Mouse (Mus musculus) embryonic facial prominence, embryonic 12.5 days (tissue): Measurements from ENCODE around the gene Patj. TPM values are rescaled to one million over a fixed set of nuclear protein-coding genes. Genes with fewer than 3 reads are reported as not detected.
A peak's percentile ranks its signal among the peaks of the same experiment; 100 is the strongest.

Experiments
- ATAC-seq: fragments of 200-750 bp; cut with Nextera tagmentation; 2 replicates; pipeline ENCODE4 v1.8.0; 2017; ENCODE audit not compliant: insufficient number of reproducible peaks, insufficient read depth, low FRiP score, low TSS enrichment
- H3K27ac ChIP-seq: fragments of 300-500 bp; sonication (generic); 2 replicates; pipeline ENCODE4 v1.5.1; 2016; ENCODE audit warnings: mild to moderate bottlenecking
- H3K27me3 ChIP-seq: fragments of 300-500 bp; sonication (generic); 2 replicates; pipeline ENCODE4 v1.6.1; 2016; ENCODE audit warnings: mild to moderate bottlenecking, moderate library complexity
- H3K36me3 ChIP-seq: fragments of 300-500 bp; sonication (generic); 2 replicates; pipeline ENCODE4 v1.6.1; 2016; ENCODE audit warnings: mild to moderate bottlenecking
- H3K4me1 ChIP-seq: fragments of 300-500 bp; sonication (generic); 2 replicates; pipeline ENCODE4 v1.6.1; 2016
- H3K4me2 ChIP-seq: fragments of 300-500 bp; sonication (generic); replicated peaks from 2 replicates; pipeline ENCODE4 v1.6.1; 2016; ENCODE audit warnings: mild to moderate bottlenecking, moderate library complexity
- H3K4me3 ChIP-seq: fragments of 300-500 bp; sonication (generic); 2 replicates; pipeline ENCODE4 v1.5.1; 2016; ENCODE audit warnings: mild to moderate bottlenecking
- H3K9ac ChIP-seq: fragments of 300-500 bp; sonication (generic); 2 replicates; pipeline ENCODE4 v1.6.1; 2016; ENCODE audit warnings: mild to moderate bottlenecking, moderate library complexity
- H3K9me3 ChIP-seq: fragments of 300-500 bp; sonication (generic); 2 replicates; pipeline ENCODE4 v1.6.1; 2016; ENCODE audit warnings: mild to moderate bottlenecking, moderate library complexity
- WGBS: fragments of 180-500 bp; shearing (Covaris S2); methylation state at CpG from one replicate; pipeline ENCODE4 v1.1.7; 2016; 5-methylcytosine and 5-hydroxymethylcytosine counted together
- polyA plus RNA-seq: library from polyadenylated mRNA; unstranded; fragments of >200 nt; fragmentation: Nextera tagmentation; extraction: Ambion mirVana; gene quantifications from 2 replicates; pipeline ENCODE4 v1.2.1, GENCODE M21; 2016

Gene Patj
- polyA plus RNA-seq, result 15.8 and 20.8 TPM in 2 replicates

DNA sequence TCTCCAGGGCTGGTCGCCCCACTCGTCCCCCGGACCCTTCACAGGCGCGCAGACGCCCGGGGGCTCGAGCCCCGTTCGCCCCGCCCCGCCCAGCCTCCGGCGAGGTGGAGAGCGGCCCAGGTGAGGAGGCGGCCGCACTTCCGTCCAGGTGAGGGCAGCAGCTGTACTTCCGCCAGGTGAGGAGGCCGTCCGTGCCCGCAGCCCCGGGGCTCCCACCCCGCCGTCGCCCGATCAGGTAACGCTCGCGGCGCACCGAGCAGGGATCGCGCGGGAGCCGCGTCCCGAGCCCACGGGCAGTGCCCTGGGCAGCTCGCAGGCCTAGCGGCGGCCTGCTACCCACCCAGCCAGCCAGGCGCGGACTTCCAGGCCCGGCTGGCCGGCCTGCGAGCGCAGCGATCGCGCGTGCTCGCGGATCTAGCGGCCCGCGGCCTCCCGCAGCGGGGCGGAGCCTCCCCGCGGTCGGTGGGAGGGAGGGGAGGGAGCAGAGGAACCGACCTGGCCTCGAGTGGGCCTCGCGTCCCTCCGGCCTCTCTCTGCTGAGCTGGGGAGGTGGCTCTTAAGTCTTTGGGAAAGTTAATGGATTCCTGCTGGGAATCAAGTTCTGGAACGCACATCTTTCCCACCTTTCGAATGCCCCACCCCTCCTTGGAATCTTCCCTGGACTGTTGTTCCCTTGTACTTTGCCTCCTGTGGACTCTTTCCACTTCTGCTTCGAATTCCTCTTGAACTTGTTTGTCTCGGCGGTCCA lies at the start of gene Patj:
Gene Patj (plus strand): TSS at position 96 of the 748 bp plus-strand sequence.
- under 1% methylated on average over 70 of the region's 73 CpGs for WGBS
- no peaks in the 10 kb centered on the region for H3K4me1 ChIP-seq
- H3K4me2 ChIP-seq, result peak within 1 kb of the TSS; percentile 79
- H3K9ac ChIP-seq, result peak within 1 kb of the TSS; percentile 98
- H3K36me3 ChIP-seq, result no peaks in the 10 kb centered on the region
- no peaks in the 10 kb centered on the region for H3K9me3 ChIP-seq
- peak within 1 kb of the TSS; percentile 90 for H3K27ac ChIP-seq
- ATAC-seq, result peak; percentile 83
- peak within 1 kb of the TSS; percentile 80 for H3K4me3 ChIP-seq
- H3K27me3 ChIP-seq, result no peaks in the 10 kb centered on the region

DNA sequence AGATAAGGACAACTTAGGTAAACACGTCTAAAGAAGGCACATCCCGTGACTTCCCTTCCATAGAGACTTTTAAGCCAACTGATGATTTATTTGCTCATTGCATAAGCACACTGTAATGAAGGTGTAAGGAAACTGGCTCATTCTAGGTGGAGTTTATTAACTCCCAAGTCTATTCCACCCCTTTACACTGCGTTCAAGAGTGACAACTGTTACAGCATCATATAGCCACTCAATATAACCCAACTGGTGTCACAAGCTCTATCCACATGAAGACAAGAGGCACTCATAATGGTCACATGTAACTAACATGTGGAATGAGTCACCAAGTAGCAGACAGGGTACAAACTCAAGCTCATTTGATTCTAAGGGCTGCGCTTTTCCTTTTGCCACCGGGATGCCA lies 47.0 kb upstream of the Patj start:
- no peaks in the 10 kb centered on the region for H3K36me3 ChIP-seq
- no peak for ATAC-seq
- H3K4me1 ChIP-seq, result no peaks in the 10 kb centered on the region
- H3K4me2 ChIP-seq, result no peak overlapping the region
- WGBS, result 79% methylated on average over 5 of the region's 5 CpGs
- no peak overlapping the region for H3K4me3 ChIP-seq
- H3K9ac ChIP-seq, result no peak overlapping the region
- H3K27ac ChIP-seq, result no peak overlapping the region
- no peaks in the 10 kb centered on the region for H3K27me3 ChIP-seq
- H3K9me3 ChIP-seq, result no peaks in the 10 kb centered on the region

DNA sequence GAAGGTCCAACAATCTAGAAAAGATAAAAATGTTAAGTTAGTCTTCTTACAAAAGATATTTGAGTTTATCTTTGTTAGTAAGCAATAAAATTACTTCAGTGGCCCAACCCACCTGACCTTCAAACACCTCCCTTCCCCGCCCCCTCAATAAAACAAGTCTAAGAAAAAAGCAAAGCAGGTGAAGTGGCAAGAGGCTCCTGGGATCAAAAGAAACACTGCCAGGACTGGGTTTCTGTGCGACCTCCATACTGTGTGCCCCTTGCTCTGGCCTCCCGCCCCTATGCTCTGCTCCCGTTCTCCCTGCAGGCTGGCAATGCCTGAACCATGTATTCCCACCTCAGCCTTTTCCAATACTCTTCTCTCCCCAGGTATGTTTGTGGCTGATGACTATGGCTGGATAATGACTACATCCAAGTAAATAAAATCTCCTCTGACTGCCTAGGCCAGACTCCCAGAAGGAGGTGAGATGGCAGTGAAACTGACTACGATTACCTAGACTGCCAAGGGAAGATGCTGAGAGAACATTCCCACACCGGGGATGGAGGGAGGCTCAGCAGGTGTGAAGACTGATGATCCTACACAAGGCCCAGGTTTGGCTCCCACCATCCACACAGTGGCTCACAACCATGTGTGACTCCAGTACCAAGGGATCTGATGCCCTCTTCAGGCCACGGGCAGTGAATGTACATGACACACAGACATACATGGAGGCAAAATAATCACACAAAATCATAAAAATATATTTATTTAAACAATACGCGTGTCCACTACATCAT lies 37.4 kb upstream of the Patj start:
- WGBS, result 92% methylated on average over 9 of the region's 9 CpGs
- Histone ChIP-seq H3K27me3 (no peaks in the 10 kb centered on the region), H3K4me2 (no peak overlapping the region), H3K9me3 (no peaks in the 10 kb centered on the region), H3K36me3 (peaks cover 39% of the 10 kb centered on the region), H3K4me1 (no peaks in the 10 kb centered on the region), H3K4me3 (no peak overlapping the region), H3K27ac (no peak overlapping the region), H3K9ac (no peak overlapping the region)
- ATAC-seq, result no peak

DNA sequence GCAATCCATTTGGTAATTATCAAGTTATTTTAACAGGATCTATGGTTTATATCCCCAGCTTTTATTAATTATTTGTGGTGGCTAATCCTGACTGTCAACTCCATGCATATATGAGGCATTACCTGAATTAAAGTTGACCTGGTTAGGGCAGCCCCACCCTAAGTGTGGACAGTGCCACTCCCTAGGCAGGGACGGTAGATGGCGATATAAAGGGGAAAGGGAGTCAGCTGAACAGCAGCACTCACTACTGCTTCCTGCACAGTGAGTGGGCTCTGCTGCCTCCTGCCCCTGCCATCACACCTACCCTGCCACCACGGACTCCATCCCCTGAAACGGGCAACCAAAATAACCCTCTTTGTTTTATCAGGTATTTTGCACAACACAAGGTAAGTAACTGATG lies 20.2 kb upstream of the Patj start:
- H3K27ac ChIP-seq, result no peak overlapping the region
- H3K4me1 ChIP-seq, result no peaks in the 10 kb centered on the region
- no peak overlapping the region for H3K4me2 ChIP-seq
- no peak overlapping the region for H3K9ac ChIP-seq
- peaks cover 15% of the 10 kb centered on the region; the same call in 1 of the 2 replicates for H3K36me3 ChIP-seq
- no peaks in the 10 kb centered on the region for H3K27me3 ChIP-seq
- ATAC-seq, result 0 out of 2 replicates have a peak, but pooled peaks have one; percentile 47
- WGBS, result 59% methylated on average over 4 of the region's 4 CpGs
- no peaks in the 10 kb centered on the region for H3K9me3 ChIP-seq
- H3K4me3 ChIP-seq, result no peak overlapping the region

DNA sequence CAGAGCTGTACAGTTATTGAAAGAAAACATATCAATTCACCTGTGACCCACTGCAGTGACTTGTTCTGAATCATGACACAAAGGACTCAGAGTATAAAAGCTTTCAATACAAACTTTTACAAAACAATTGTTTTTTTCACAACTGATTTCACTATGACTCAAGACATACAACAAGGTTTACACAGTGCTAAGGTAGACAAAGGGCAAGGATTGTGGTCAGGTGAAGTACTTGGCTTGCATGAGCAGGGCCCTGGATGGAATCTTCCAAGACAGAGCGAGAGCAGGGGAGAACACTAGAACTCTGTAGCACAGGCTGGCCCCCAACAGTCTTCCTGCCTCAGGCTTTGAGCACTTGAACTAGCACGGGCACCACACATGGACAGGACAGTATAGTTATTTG lies 18.6 kb upstream of the Patj start:
- Histone ChIP-seq H3K4me1 (no peaks in the 10 kb centered on the region; the same call in 1 of the 2 replicates), H3K27ac (no peak overlapping the region), H3K9me3 (no peaks in the 10 kb centered on the region), H3K4me3 (no peak overlapping the region), H3K27me3 (no peaks in the 10 kb centered on the region), H3K9ac (no peak overlapping the region), H3K36me3 (peaks cover 15% of the 10 kb centered on the region; the same call in 1 of the 2 replicates), H3K4me2 (no peak overlapping the region)
- no peak for ATAC-seq
- WGBS, result 97% methylated on average over 2 of the region's 2 CpGs

DNA sequence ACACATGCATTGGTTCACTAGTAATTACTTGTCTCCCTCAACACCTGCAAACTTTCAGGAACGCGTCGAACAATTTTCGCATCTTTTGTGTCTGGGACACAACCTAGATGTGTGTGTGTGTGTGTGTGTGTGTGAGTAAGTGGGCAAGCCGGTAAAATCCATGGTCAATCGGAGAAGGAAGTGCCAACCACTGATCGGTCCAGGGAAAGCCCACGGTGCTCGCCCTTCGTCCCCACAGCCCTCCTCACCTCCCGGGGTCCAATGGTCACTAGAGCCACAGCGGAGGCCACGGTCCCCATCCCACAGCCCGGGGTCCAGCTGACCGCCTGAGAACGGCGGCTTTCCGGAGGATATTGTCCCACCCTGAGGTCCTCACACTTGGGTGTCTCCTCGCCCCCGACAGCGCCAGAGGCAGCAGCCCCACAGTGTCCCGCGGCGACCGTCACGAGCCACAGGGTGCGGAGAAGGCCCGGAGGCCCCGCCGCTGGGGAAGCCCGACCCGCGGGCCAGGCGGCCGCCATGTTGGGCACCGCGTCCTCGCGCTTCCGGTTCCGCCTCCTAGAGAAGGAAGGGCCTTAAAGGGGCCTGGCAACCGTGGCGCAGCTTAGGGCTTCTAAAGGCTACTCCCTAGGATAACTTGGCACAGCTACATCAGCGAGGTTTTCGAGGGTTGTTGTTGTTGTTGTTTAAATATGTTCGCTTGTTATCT lies 12.7 kb upstream of the Patj start, which contains the start of gene Tm2d1:
Gene Tm2d1 (minus strand): TSS at position 591 of the 709 bp plus-strand sequence.
- Histone ChIP-seq H3K4me2 (peak within 1 kb of the TSS; percentile 53), H3K4me1 (peaks cover 3% of the 10 kb centered on the region; the same call in 1 of the 2 replicates), H3K27ac (peak within 1 kb of the TSS; percentile 76; the same call in 1 of the 2 replicates), H3K9ac (peak within 1 kb of the TSS; percentile 97), H3K27me3 (no peaks in the 10 kb centered on the region), H3K9me3 (no peaks in the 10 kb centered on the region), H3K36me3 (0 out of 2 replicates have a peak, but pooled peaks cover 3% of the 10 kb centered on the region), H3K4me3 (peak within 1 kb of the TSS; percentile 86)
- WGBS, result under 1% methylated on average over 46 of the region's 46 CpGs
- peak; percentile 91 for ATAC-seq

DNA sequence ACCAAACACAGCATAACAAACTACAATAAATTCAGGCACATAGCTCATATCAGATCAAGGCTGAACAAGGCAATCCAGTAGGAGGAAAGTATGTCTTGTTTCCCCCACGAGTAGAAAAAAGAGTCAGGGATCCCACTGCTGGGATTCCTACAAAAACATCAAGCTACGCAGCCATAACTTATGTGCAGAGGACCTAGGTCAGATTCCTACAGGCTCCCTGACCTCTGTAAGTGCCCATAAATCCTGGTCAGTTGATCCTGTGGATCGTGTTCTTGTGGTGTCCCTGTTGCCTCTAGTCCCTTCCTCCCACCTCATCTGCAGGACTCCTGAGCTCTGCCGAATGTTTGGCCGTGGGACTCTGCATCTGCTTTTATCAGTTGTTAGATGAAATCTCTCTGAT lies 10.5 kb upstream of the Patj start:
- H3K27me3 ChIP-seq, result no peaks in the 10 kb centered on the region
- 70% methylated on average over 5 of the region's 5 CpGs for WGBS
- ATAC-seq, result no peak
- no peaks in the 10 kb centered on the region for H3K9me3 ChIP-seq
- no peaks in the 10 kb centered on the region for H3K36me3 ChIP-seq
- no peak overlapping the region for H3K27ac ChIP-seq
- no peak overlapping the region for H3K9ac ChIP-seq
- H3K4me2 ChIP-seq, result no peak overlapping the region
- H3K4me1 ChIP-seq, result peaks cover 3% of the 10 kb centered on the region; the same call in 1 of the 2 replicates
- no peak overlapping the region for H3K4me3 ChIP-seq

DNA sequence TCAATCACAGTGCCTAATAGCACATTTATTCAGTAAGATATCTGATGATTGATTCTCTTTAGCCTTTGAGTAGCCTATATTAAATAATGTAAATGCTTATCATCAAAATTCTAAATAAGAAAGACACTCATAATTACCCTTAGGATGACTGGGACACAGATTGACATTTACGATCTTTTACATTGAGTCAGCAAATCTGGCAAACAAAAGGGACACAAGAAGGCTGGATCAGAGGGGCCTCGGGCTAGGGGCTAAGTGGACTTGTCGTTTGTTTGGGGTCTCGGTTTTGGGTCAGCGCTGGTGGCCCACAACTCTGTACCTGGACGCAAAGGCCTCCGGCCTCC lies 267 bp upstream of the Patj start:
- H3K4me3 ChIP-seq, result peak overlapping the region; percentile 80
- no peak for ATAC-seq
- H3K9me3 ChIP-seq, result no peaks in the 10 kb centered on the region
- H3K4me1 ChIP-seq, result no peaks in the 10 kb centered on the region
- H3K4me2 ChIP-seq, result peak overlapping the region; percentile 79
- H3K27me3 ChIP-seq, result no peaks in the 10 kb centered on the region
- no peaks in the 10 kb centered on the region for H3K36me3 ChIP-seq
- peak overlapping the region; percentile 90 for H3K27ac ChIP-seq
- 5% methylated on average over 7 of the region's 7 CpGs for WGBS
- H3K9ac ChIP-seq, result peak overlapping the region; percentile 98

DNA sequence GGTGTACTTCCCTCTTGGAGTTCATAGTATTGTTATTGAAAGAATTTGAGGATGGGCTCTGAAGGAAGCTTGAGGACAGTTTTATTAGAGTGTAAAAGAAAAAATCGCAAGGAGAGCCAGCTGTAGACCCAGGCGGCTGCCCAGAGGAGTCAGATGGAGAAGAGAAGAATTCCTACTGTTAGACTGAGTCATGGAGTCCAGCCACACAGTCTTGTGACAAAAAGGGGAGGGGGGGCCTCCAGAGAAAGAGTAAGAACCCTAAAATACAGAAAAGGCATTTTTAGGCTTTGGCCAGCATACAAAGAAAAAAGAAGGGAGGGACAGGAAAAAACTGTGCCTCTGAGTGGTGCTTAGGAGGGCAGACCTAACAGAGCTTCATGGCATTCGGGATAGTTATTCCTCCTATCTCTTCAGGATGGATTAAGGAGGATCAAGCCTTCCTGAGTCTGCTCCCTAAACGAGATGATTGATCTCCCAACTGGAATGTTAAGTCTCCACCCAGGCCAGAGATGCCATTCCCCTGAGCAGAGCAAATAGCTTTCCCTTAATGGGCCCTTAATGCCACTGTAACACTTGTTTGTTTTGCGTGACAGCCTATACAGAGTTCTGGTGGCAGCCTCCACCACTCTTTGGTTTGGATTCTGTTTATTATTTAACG lies 5.5 kb downstream of the Patj start:
- Histone ChIP-seq H3K4me3 (no peak overlapping the region), H3K27me3 (no peaks in the 10 kb centered on the region), H3K9me3 (no peaks in the 10 kb centered on the region), H3K9ac (no peak overlapping the region), H3K36me3 (no peaks in the 10 kb centered on the region), H3K4me1 (no peaks in the 10 kb centered on the region), H3K4me2 (no peak overlapping the region), H3K27ac (0 out of 2 replicates have a peak overlapping the region, but pooled peaks have one; percentile 12)
- no peak for ATAC-seq
- 42% methylated on average over 6 of the region's 6 CpGs for WGBS

DNA sequence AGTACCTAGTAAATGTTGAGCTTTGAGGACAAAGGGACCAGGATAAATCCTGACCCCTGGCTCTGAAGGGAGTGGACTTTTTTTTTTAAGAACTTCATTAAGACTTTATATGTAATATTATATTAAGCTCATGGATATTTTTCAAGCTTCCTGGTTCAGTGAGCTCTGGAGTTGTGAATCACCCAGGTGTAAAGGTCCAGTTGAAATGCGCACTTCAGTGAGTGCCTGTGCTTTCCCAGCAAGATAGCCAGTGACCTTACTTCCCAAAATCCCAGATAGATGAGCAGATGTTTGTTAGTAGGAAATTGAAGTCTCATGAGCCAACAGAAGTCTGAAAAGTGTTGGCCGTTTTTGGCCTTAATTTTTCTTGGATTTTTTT lies 6.0 kb downstream of the Patj start:
- 67% methylated on average over 2 of the region's 2 CpGs for WGBS
- Histone ChIP-seq H3K9me3 (no peaks in the 10 kb centered on the region), H3K36me3 (no peaks in the 10 kb centered on the region), H3K27ac (no peak overlapping the region), H3K4me1 (no peaks in the 10 kb centered on the region), H3K4me2 (no peak overlapping the region), H3K9ac (no peak overlapping the region), H3K27me3 (no peaks in the 10 kb centered on the region), H3K4me3 (no peak overlapping the region)
- no peak for ATAC-seq

DNA sequence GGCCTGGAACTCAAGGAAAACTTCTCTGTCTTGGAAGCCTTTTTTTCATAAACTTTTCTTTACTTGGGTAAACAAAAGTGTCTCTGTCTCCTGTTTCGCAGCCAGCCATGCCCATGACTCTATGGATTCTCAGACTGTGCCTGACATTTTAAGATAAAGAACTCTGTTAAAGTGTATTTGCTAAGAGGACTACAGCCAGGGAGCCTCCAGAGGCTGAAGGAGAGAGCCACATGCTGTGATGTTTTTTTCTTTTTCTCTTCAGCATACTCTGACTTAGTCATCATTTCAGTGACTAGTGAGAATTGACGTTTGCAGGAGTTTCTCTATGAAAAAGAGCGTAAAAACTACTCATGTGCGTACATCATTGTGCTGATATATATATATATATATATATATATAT lies 7.9 kb downstream of the Patj start:
- WGBS, result 80% methylated on average over 4 of the region's 4 CpGs
- Histone ChIP-seq H3K9ac (no peak overlapping the region), H3K9me3 (no peaks in the 10 kb centered on the region), H3K4me3 (no peak overlapping the region), H3K4me1 (no peaks in the 10 kb centered on the region), H3K36me3 (no peaks in the 10 kb centered on the region), H3K27me3 (no peaks in the 10 kb centered on the region), H3K4me2 (no peak overlapping the region), H3K27ac (no peak overlapping the region)
- no peak for ATAC-seq
